Mouse (Mus musculus): ENCODE measurements at regions not wholly inside any gene's neighbourhood (a gene's known extent, or its start where the extent isn't known, plus 50 kb on each side); places are given as distances from the start of the nearest gene placed in this dataset.

GRCm38 (mm10) chr10:91566116-91566774 lies 385.1 kb upstream of the Tmpo start:
- H3K4me3 ChIP-seq (replicated peaks), result no peak overlapping the region
- H3K36me3 ChIP-seq (ENCODE audit: control insufficient read depth), result no peaks in the 10 kb centered on the region
- peaks cover 21% of the 10 kb centered on the region for H3K9me3 ChIP-seq (ENCODE audit: control insufficient read depth, low read length)
- H3K27me3 ChIP-seq (ENCODE audit: control insufficient read depth), result no peaks in the 10 kb centered on the region
- no peaks in the 10 kb centered on the region for H3K4me1 ChIP-seq (ENCODE audit: control insufficient read depth)
- TF ChIP-seq TAL1 (IDR thresholded peaks at IDR 0.05; ENCODE audit: low read length) (no peak; the same call in 2 of the 3 replicates), GATA1 (IDR thresholded peaks at IDR 0.05; ENCODE audit: low read length) (no peak)

GRCm38 (mm10) chr10:91559307-91559706 lies 378.2 kb upstream of the Tmpo start:
- Histone ChIP-seq H3K4me1 (ENCODE audit: control insufficient read depth) (no peaks in the 10 kb centered on the region), H3K4me3 (replicated peaks) (no peak overlapping the region), H3K36me3 (ENCODE audit: control insufficient read depth) (no peaks in the 10 kb centered on the region), H3K27me3 (ENCODE audit: control insufficient read depth) (no peaks in the 10 kb centered on the region), H3K9me3 (ENCODE audit: control insufficient read depth, low read length) (peaks cover 12% of the 10 kb centered on the region)
- no peak for TF ChIP-seq TAL1 (IDR thresholded peaks at IDR 0.05; ENCODE audit: low read length)
- no peak for TF ChIP-seq GATA1 (IDR thresholded peaks at IDR 0.05; ENCODE audit: low read length)

- Histone ChIP-seq H3K36me3 (ENCODE audit: control insufficient read depth) (no peaks in the 10 kb centered on the region), H3K9me3 (ENCODE audit: control insufficient read depth, low read length) (peaks cover 13% of the 10 kb centered on the region; the same call in 1 of the 2 replicates), H3K4me3 (replicated peaks) (no peak overlapping the region), H3K4me1 (ENCODE audit: control insufficient read depth) (no peaks in the 10 kb centered on the region), H3K27me3 (ENCODE audit: control insufficient read depth) (no peaks in the 10 kb centered on the region)
- TF ChIP-seq TAL1 (IDR thresholded peaks at IDR 0.05; ENCODE audit: low read length) (no peak), GATA1 (IDR thresholded peaks at IDR 0.05; ENCODE audit: low read length) (no peak)
Observed at GRCm38 (mm10) chr10:91548071-91548470, 367.0 kb upstream of the Tmpo start.

- H3K36me3 ChIP-seq (ENCODE audit: control insufficient read depth), result no peaks in the 10 kb centered on the region
- no peak for TF ChIP-seq GATA1 (IDR thresholded peaks at IDR 0.05; ENCODE audit: low read length)
- no peak for TF ChIP-seq TAL1 (IDR thresholded peaks at IDR 0.05; ENCODE audit: low read length)
- H3K9me3 ChIP-seq (ENCODE audit: control insufficient read depth, low read length), result peaks cover 11% of the 10 kb centered on the region; the same call in 1 of the 2 replicates
- H3K4me3 ChIP-seq (replicated peaks), result no peak overlapping the region
- H3K4me1 ChIP-seq (ENCODE audit: control insufficient read depth), result no peaks in the 10 kb centered on the region
- H3K27me3 ChIP-seq (ENCODE audit: control insufficient read depth), result no peaks in the 10 kb centered on the region
Observed at GRCm38 (mm10) chr10:91546140-91546539, 365.0 kb upstream of the Tmpo start.

- Histone ChIP-seq H3K9me3 (ENCODE audit: control insufficient read depth, low read length) (peaks cover 11% of the 10 kb centered on the region; the same call in 1 of the 2 replicates), H3K4me3 (replicated peaks) (no peak overlapping the region), H3K27me3 (ENCODE audit: control insufficient read depth) (no peaks in the 10 kb centered on the region), H3K36me3 (ENCODE audit: control insufficient read depth) (no peaks in the 10 kb centered on the region), H3K4me1 (ENCODE audit: control insufficient read depth) (no peaks in the 10 kb centered on the region)
- TF ChIP-seq TAL1 (IDR thresholded peaks at IDR 0.05; ENCODE audit: low read length) (no peak), GATA1 (IDR thresholded peaks at IDR 0.05; ENCODE audit: low read length) (no peak)
Observed at GRCm38 (mm10) chr10:91545421-91545820, 364.3 kb upstream of the Tmpo start.

GRCm38 (mm10) chr10:91543167-91543918 lies 362.2 kb upstream of the Tmpo start:
- H3K9me3 ChIP-seq (ENCODE audit: control insufficient read depth, low read length), result peaks cover 7% of the 10 kb centered on the region
- no peak overlapping the region for H3K4me3 ChIP-seq (replicated peaks)
- H3K4me1 ChIP-seq (ENCODE audit: control insufficient read depth), result no peaks in the 10 kb centered on the region
- TF ChIP-seq GATA1 (IDR thresholded peaks at IDR 0.05; ENCODE audit: low read length), result no peak
- no peak for TF ChIP-seq TAL1 (IDR thresholded peaks at IDR 0.05; ENCODE audit: low read length)
- H3K36me3 ChIP-seq (ENCODE audit: control insufficient read depth), result no peaks in the 10 kb centered on the region
- H3K27me3 ChIP-seq (ENCODE audit: control insufficient read depth), result no peaks in the 10 kb centered on the region

- TF ChIP-seq TAL1 (IDR thresholded peaks at IDR 0.05; ENCODE audit: low read length) (no peak), GATA1 (IDR thresholded peaks at IDR 0.05; ENCODE audit: low read length) (no peak)
- no peaks in the 10 kb centered on the region for H3K4me1 ChIP-seq (ENCODE audit: control insufficient read depth)
- no peaks in the 10 kb centered on the region for H3K27me3 ChIP-seq (ENCODE audit: control insufficient read depth)
Observed at GRCm38 (mm10) chr10:91542201-91542604, 361.1 kb upstream of the Tmpo start.

GRCm38 (mm10) chr10:91537241-91537640 lies 356.1 kb upstream of the Tmpo start:
- Histone ChIP-seq H3K36me3 (ENCODE audit: control insufficient read depth) (no peaks in the 10 kb centered on the region), H3K9me3 (ENCODE audit: control insufficient read depth, low read length) (peaks cover 7% of the 10 kb centered on the region), H3K4me1 (ENCODE audit: control insufficient read depth) (no peaks in the 10 kb centered on the region), H3K27me3 (ENCODE audit: control insufficient read depth) (no peaks in the 10 kb centered on the region), H3K4me3 (replicated peaks) (no peak overlapping the region)
- no peak for TF ChIP-seq TAL1 (IDR thresholded peaks at IDR 0.05; ENCODE audit: low read length)
- TF ChIP-seq GATA1 (IDR thresholded peaks at IDR 0.05; ENCODE audit: low read length), result no peak

More at GRCm38 (mm10) chr10:91542201-91542604, 361.1 kb upstream of the Tmpo start:
- H3K4me3 ChIP-seq (replicated peaks), result no peak overlapping the region
- H3K36me3 ChIP-seq (ENCODE audit: control insufficient read depth), result no peaks in the 10 kb centered on the region
- H3K9me3 ChIP-seq (ENCODE audit: control insufficient read depth, low read length), result peaks cover 4% of the 10 kb centered on the region

GRCm38 (mm10) chr10:91535392-91535791 lies 354.3 kb upstream of the Tmpo start:
- TF ChIP-seq GATA1 (IDR thresholded peaks at IDR 0.05; ENCODE audit: low read length), result no peak
- no peak for TF ChIP-seq TAL1 (IDR thresholded peaks at IDR 0.05; ENCODE audit: low read length)
- Histone ChIP-seq H3K4me1 (ENCODE audit: control insufficient read depth) (no peaks in the 10 kb centered on the region), H3K4me3 (replicated peaks) (no peak overlapping the region), H3K9me3 (ENCODE audit: control insufficient read depth, low read length) (peaks cover 4% of the 10 kb centered on the region), H3K36me3 (ENCODE audit: control insufficient read depth) (no peaks in the 10 kb centered on the region), H3K27me3 (ENCODE audit: control insufficient read depth) (no peaks in the 10 kb centered on the region)
